Mouse (Mus musculus) kidney, adult 18-20 months (tissue): ENCODE data around the gene Prkca.

Experiments used
- DNase-seq: peaks from one replicate; pipeline ENCODE4 v3.0.0; 2021

The Prkca gene

GRCm38 (mm10) chr11:108153997-108154841 lies 189.5 kb downstream of the Prkca start:
- no peak for DNase-seq

DNA sequence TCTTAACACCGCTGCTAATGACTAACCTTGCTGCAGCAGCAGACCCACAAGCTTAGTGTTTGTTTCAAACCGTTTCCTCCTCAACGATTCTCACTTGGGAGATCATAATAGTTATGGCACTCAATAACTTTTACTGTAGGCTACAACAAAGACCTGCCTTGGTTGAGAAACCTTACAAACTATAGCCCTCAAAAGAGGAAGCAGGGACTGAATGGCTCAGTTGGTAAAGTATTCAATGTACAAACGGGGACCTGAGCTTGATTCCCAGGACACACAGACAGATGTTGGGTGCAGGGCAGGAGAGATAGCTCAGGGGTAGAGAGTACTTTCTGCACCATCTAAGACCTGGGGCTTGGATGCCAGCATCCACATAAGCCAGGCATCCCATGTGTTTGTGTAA lies 191.1 kb downstream of the Prkca start:
- DNase-seq = no peak

GRCm38 (mm10) chr11:108150410-108150809 lies 193.3 kb downstream of the Prkca start:
- DNase-seq = no peak

DNA sequence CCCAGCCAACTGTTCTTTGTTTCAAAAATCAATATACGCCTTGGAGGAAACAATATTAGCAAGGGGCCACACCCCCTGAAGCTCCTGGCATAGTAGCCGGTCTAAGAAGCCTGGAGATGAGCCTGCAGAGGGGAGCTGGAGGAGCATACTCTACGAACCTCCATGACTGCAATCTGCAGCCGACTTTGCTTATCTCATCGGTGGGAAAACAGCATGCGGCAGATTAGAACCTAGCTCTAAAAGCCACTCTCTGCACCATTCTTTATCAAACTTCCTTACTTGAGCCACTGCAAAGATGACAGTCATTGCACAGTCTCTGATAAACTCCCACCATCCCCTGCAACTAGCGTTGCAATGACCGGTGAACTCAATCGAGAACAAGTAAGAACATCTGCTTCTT lies 194.5 kb downstream of the Prkca start:
- no peak for DNase-seq

GRCm38 (mm10) chr11:108148491-108148890 lies 195.2 kb downstream of the Prkca start:
- DNase-seq = no peak

DNA sequence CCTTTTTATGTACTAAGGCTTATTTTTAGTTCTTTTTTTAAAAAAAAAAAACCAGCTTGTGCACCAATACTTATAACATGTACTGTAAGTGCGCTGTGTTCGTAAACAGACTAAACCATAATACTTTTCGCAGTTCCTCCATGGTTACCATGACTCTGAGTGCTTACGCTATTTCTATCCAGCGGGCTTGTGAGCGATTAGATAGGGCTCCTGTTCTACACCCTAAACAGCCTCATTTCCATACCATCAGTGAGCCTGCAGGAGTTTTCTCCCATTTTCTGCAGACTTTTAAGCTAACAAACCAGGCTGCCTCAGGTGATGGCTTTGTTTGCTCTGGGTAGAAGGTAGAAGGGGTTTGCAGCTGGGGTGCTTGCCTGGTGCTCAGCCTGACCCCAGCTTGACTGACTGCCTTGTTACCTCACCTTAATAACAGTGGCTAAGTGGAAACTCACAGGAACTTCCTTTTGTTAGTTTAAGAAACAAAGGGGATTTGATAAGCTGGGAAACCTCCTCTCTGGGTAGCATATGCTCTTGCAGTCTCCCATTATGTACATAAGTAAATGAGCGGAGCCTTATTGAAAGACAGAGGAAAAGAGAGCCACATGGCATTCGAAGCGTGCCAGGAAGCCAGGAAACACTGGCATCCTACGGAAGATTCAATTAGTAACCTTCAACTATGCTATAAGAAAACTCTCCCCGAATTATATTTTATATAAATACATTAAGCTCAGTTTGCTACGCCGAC lies 197.8 kb downstream of the Prkca start:
- no peak for DNase-seq

- DNase-seq = no peak
These were observed 198.6 kb downstream of the Prkca start for GRCm38 (mm10) chr11:108145128-108145527.

DNA sequence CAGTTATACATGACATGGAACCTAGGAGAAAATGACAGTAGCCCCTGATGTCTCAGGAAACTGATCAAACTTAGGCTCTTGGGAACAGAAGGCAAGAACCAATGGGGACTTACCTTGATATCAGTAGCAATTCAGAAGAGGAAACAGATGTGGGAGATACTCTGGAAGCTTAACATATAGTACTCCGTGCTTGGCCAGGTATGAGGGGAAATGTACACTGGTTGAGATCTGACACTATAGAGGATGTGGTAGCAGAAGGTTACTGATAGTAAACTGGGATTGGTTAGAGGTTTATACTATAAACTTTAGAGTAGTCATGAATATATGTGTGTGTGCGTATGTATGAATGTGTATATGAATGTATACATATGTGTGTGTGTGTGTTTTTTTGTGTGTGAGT lies 200.0 kb downstream of the Prkca start:
- no peak for DNase-seq

GRCm38 (mm10) chr11:108140028-108140427 lies 203.7 kb downstream of the Prkca start:
- DNase-seq = peak; percentile 32

- DNase-seq = no peak
These were observed 207.4 kb downstream of the Prkca start for GRCm38 (mm10) chr11:108136341-108136740.

GRCm38 (mm10) chr11:108135407-108136159 lies 208.1 kb downstream of the Prkca start:
- DNase-seq = no peak

DNA sequence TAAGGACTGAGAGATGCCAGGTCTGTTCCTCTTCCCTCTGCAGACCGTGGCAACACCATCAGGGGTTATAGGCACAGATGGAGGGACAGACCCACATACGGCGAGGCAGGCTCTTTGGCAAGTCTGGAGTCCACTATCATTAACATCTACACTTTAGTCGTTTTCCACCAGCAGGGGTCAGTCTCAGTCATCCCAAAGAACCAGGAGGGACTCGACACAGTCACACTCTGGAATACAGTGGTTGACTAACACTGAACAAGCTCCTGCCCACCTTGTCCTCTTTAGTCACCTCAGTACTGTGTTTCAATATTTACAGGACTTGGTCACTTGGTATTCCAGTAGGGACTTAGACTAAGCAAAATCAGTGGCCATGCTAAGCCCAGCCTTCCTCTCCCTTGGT lies 215.1 kb downstream of the Prkca start:
- DNase-seq = peak; percentile 64

- DNase-seq = no peak
These were observed 215.8 kb downstream of the Prkca start for GRCm38 (mm10) chr11:108127908-108128307.

DNA sequence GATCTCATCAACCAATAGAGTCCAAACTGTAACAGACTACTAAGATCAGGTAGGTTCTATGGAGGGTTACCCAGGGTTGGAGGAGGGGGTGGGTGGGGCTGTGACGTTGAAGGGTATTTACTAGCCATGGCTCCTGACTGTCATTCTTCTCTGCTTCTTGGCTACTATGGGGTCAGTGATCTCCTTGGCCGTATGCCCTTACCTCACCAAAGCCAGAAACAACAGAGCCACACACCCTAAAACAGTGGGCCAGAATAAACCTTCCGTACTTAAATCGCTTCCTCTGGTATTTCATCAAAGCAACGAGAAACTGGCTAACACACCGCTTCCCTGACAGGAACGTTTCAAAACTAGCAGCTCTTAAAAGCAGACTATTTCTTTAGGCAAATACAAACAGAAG lies 221.2 kb downstream of the Prkca start:
- no peak for DNase-seq

DNA sequence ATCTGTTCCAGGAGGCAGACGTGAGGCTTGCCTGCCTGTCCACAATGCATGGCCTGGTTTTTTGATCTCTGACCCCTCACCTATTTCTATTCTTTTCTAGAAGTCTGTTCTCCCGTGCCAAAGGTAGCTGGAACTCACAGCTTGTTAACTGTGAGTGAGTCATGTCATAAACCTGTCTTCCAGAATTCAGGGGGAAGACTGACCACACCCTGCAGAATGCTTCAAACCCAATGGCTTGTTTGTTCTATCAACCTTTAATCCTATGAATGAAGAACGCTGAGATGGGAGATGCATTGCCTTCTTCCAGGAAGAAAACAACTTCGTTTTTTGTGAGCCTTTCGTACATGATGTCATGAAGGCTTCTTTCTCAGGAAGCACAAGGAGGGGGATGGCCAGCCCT lies 223.0 kb downstream of the Prkca start:
- no peak for DNase-seq

DNA sequence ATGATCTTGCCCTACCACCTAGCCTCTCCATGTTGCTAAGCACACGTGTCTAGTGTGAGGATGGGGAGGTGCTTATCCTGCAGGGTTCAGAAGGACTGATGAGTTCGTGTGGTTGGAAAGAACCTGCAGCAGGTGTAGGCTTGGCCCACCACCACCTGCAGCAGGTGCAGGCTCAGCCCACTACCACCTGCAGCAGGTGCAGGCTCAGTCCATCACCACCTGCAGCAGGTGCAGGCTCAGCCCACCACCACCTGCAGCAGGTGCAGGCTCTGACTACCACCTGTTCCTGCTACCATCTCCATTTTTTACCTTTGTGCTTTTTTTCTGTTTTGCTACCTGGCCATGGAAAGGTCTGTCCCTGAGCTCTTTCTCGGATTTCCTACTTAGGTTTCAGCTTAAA lies 223.9 kb downstream of the Prkca start:
- no peak for DNase-seq

DNA sequence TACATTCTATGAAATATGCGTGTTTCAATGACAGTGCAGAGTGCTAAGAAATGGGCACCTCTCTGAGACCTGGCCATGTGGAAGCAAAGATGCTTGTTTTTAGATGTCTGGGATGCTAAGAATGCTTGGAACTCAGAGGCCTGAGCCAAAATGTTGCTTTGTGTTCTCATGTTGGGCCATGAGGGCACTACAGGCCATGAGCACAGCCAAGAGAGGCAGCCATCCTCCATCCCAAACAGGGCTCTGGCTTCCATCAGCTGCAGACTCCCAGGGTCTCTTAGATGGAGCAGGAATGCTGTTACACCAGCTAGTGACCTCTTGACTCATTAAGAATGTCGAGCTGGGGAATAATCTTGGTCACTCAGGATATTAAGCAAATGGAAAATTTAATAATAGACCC lies 224.9 kb downstream of the Prkca start:
- DNase-seq = no peak

DNA sequence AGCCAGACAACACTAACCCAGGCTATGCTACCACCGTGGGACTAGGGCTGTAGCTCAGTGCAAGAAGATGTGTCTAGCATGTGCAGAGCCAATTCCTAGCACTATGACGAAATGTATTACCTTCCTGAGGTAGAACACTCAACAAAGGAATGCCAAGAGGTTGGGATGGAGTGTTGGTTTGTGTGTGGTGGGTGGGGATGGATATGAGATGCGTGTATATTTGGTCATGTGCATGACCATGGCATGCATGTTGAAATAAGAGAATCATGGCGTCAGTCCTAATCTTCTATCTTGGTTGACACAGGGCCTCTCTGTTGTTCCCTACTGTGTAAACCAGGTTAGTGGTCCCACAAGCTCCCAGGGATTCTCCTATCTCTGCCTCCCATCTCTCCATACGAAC lies 225.5 kb downstream of the Prkca start:
- no peak for DNase-seq

GRCm38 (mm10) chr11:108117360-108118050 lies 226.2 kb downstream of the Prkca start:
- DNase-seq = no peak

GRCm38 (mm10) chr11:108114091-108114490 lies 229.6 kb downstream of the Prkca start:
- no peak for DNase-seq

DNA sequence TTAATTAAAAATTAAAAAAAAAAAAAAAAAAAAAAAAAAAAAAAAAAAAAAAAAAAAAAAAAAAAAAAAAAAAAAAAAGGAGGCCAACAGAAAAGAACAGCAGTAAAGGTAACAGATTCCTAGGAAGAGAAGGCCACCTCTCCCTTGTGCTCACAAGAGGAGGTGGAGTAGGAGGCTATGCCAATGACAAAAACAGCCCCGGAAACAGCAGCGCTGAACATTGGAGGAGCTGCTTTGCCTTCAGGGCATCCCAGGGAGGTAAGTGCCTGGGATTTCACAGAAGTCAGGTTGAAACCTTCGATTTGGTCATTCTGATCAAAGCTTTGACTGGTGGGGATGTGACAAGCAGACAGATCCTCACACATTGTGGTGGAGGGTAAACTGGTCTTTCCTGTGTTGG lies 231.3 kb downstream of the Prkca start:
- DNase-seq = no peak

DNA sequence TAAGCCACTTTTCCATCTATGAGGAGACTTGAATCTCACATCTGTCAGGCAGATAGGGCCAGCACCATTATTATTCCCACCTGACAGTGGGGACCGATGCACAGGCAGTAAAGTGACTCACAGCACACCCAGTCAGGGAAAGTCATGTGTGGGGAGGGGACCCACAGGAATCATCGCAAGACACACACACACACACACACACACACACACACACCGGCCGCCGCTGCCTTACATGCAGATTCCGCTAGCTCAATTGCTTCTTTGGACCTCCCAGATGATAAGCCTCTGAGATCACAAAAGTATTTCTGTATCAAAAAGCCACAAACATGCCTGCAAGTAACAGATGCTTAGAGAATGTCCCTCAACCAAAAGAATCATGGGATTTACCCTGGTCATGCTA lies 239.6 kb downstream of the Prkca start:
- DNase-seq = no peak
